Mouse (Mus musculus): ENCODE measurements around the gene Olfr1277. TPM values are rescaled to one million over a fixed set of nuclear protein-coding genes. Genes with fewer than 3 reads are reported as not detected.

Gene Olfr1277
- polyA plus RNA-seq (2015; fragmentation: Nextera tagmentation; extraction: Ambion mirVana): not detected in 2 replicates

DNA sequence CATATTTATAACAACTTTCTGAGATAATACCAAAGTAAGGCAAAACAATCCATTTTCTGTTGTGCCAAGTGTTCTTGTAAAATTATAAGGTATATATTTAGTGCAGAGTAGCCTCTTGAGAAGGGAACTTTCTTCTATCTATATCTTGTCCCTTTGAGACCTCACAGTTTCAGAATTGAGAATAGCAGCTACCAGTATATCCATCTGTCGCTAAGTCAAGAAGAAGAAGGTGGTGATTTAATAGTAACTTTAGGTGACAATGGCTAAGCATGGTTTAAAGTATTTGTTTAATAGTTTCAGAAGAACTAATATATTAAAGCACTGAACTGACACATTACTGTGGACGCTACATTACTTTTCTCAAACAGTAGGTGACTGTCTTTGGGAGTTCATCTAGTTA lies at the start of gene Olfr1277:
Olfr1277 (minus strand) TSS at position 101 of the 400 bp plus-strand sequence.
- WGBS: 84% methylated on average over 2 of the region's 2 CpGs
- ATAC-seq: no peak
- no peak within 1 kb of the TSS for H3K9ac ChIP-seq (replicated peaks)
- H3K4me1 ChIP-seq (replicated peaks): no peaks in the 10 kb centered on the region
- H3K36me3 ChIP-seq: no peaks in the 10 kb centered on the region
- no peaks in the 10 kb centered on the region for H3K9me3 ChIP-seq
- no peak within 1 kb of the TSS for H3K4me3 ChIP-seq (replicated peaks)
- no peak within 1 kb of the TSS for H3K4me2 ChIP-seq (replicated peaks)
- H3K27me3 ChIP-seq: no peaks in the 10 kb centered on the region
- no peak within 1 kb of the TSS for H3K27ac ChIP-seq

- Histone ChIP-seq H3K4me2 (replicated peaks) (no peak within 1 kb of the TSS), H3K27ac (no peak within 1 kb of the TSS), H3K36me3 (no peaks in the 10 kb centered on the region), H3K27me3 (no peaks in the 10 kb centered on the region), H3K9ac (replicated peaks) (no peak within 1 kb of the TSS), H3K4me3 (replicated peaks) (no peak within 1 kb of the TSS), H3K9me3 (no peaks in the 10 kb centered on the region), H3K4me1 (replicated peaks) (no peaks in the 10 kb centered on the region)
- no peak for ATAC-seq
Measured at GRCm38 (mm10) chr2:111313717-111314116, 39.8 kb upstream of the Olfr1277 start, which contains the start of gene Olfr1280. Olfr1280 (plus strand) TSS chr2:111314017.

DNA sequence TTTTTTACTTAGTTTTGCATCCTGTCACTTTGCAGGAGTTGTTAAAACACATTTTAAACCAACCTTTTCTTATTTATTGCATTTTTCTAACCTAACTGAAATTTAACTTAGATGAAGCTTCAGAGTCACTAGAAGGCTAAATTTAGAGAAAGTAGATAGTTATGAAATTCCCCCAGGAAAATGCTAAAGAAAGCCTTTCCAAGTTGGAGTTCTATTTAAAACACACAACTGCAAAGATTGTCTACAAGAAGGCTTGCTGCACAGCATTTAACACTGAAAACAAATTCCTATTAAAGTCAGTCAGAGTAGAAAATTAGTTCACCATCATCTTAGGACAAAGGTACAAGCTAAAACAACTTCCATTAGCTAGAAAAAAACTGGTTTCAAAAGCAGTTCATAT lies 26.5 kb upstream of the Olfr1277 start, which contains the start of gene Olfr1279:
Olfr1279 (plus strand) TSS at position 262 of the 400 bp plus-strand sequence.
- no peak within 1 kb of the TSS for H3K9ac ChIP-seq (replicated peaks)
- H3K4me1 ChIP-seq (replicated peaks): no peaks in the 10 kb centered on the region
- no peak within 1 kb of the TSS for H3K27ac ChIP-seq
- H3K4me2 ChIP-seq (replicated peaks): no peak within 1 kb of the TSS
- H3K27me3 ChIP-seq: no peaks in the 10 kb centered on the region
- ATAC-seq: no peak
- H3K9me3 ChIP-seq: no peaks in the 10 kb centered on the region
- no peak within 1 kb of the TSS for H3K4me3 ChIP-seq (replicated peaks)
- H3K36me3 ChIP-seq: no peaks in the 10 kb centered on the region

DNA sequence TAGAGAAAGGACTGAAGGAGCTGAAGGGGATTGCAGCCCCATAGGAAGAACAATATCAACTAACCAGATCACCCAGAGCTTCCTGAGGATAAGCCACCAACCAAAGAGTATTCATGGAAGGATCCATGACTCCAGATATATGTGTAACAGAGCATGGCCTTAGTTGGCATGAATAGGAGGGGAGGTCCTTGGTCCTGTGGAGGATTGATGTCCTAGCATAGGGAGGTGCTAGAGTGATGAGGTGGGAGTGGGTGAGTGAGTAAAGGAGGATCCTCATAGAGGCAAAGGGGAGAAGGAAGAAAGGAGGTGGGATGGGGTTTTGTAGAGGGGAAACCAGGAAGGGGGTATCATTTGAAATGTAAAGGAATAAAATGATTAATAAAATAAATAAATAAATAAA lies 24.6 kb upstream of the Olfr1277 start:
- H3K36me3 ChIP-seq: no peaks in the 10 kb centered on the region
- no peak overlapping the region for H3K4me2 ChIP-seq (replicated peaks)
- H3K4me3 ChIP-seq (replicated peaks): no peak overlapping the region
- no peaks in the 10 kb centered on the region for H3K27me3 ChIP-seq
- H3K9ac ChIP-seq (replicated peaks): no peak overlapping the region
- no peaks in the 10 kb centered on the region for H3K9me3 ChIP-seq
- no peaks in the 10 kb centered on the region for H3K4me1 ChIP-seq (replicated peaks)
- no peak for ATAC-seq
- no peak overlapping the region for H3K27ac ChIP-seq

GRCm38 (mm10) chr2:111289836-111290235 lies 15.9 kb upstream of the Olfr1277 start, which contains the start of gene Olfr1278:
Olfr1278 (plus strand) TSS chr2:111290136.
- Histone ChIP-seq H3K9me3 (no peaks in the 10 kb centered on the region), H3K9ac (replicated peaks) (no peak within 1 kb of the TSS), H3K4me3 (replicated peaks) (no peak within 1 kb of the TSS), H3K27me3 (no peaks in the 10 kb centered on the region), H3K4me1 (replicated peaks) (no peaks in the 10 kb centered on the region), H3K27ac (no peak within 1 kb of the TSS), H3K4me2 (replicated peaks) (no peak within 1 kb of the TSS), H3K36me3 (no peaks in the 10 kb centered on the region)
- ATAC-seq: no peak

DNA sequence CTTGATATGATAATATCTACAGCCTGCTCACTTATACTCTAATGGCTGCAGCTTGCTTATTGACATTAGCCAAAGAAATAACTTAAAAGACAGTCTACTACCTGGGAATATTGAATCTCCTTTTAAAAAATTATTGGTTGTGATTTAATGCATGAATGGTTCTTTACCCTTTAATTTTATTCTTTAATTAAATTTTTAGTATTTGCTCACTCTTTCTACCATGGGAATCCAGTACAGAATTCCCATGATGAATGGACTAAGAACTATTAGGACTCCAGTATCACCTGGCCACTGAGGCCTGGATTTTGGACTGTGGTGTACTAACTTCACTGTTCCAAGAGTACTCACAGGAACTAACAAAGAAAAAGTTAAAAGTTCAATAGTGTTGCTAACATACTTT lies 19.7 kb downstream of the Olfr1277 start, which contains the start of gene Olfr1276:
Olfr1276 (plus strand) TSS at position 301 of the 400 bp plus-strand sequence.
- H3K9ac ChIP-seq (replicated peaks): no peak within 1 kb of the TSS
- ATAC-seq: no peak
- H3K27me3 ChIP-seq: no peaks in the 10 kb centered on the region
- H3K36me3 ChIP-seq: no peaks in the 10 kb centered on the region
- no peaks in the 10 kb centered on the region for H3K9me3 ChIP-seq
- no peak within 1 kb of the TSS for H3K4me3 ChIP-seq (replicated peaks)
- H3K4me1 ChIP-seq (replicated peaks): no peaks in the 10 kb centered on the region
- H3K4me2 ChIP-seq (replicated peaks): no peak within 1 kb of the TSS
- no peak within 1 kb of the TSS for H3K27ac ChIP-seq

DNA sequence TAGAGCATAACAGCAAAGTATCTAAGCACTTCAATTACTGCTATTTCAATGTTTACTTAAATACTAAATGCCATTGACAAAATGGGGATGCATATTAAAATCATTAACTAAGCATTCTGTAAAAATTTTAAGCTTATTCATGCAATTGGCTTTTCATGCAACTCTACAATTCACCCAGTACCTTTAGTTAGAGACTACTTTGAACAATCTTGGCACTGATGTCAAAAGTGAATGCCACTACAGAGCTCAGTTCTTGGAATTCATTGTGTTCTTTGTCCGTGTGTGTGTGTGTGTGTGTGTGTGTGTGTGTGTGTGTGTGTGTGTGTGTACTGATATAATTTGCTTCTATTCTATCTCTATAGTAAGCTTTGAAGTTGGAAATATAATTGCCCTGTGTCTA lies 38.7 kb downstream of the Olfr1277 start, which contains the start of gene Olfr1275:
Olfr1275 (minus strand) TSS at position 101 of the 400 bp plus-strand sequence.
- Histone ChIP-seq H3K27me3 (no peaks in the 10 kb centered on the region), H3K36me3 (no peaks in the 10 kb centered on the region), H3K4me2 (replicated peaks) (no peak within 1 kb of the TSS), H3K4me3 (replicated peaks) (no peak within 1 kb of the TSS), H3K9me3 (no peaks in the 10 kb centered on the region), H3K27ac (no peak within 1 kb of the TSS), H3K9ac (replicated peaks) (no peak within 1 kb of the TSS), H3K4me1 (replicated peaks) (no peaks in the 10 kb centered on the region)
- ATAC-seq: no peak
- 82% methylated on average over 1 of the region's 1 CpGs for WGBS

- Histone ChIP-seq H3K27me3 (no peaks in the 10 kb centered on the region), H3K4me2 (replicated peaks) (no peak within 1 kb of the TSS), H3K36me3 (no peaks in the 10 kb centered on the region), H3K4me1 (replicated peaks) (no peaks in the 10 kb centered on the region), H3K4me3 (replicated peaks) (no peak within 1 kb of the TSS), H3K27ac (no peak within 1 kb of the TSS), H3K9me3 (no peaks in the 10 kb centered on the region), H3K9ac (replicated peaks) (no peak within 1 kb of the TSS)
- ATAC-seq: no peak
- 86% methylated on average over 6 of the region's 6 CpGs for WGBS
Measured at GRCm38 (mm10) chr2:111229502-111229901, 44.4 kb downstream of the Olfr1277 start, which contains the start of gene 4930430A15Rik. 4930430A15Rik (minus strand) TSS chr2:111229602.

Other genes starting within 250 kb of the Olfr1277 start
- not detected in 2 replicates for gene Gm13941, start 168.1 kb downstream of the Olfr1277 start, polyA plus RNA-seq (2015; fragmentation: Nextera tagmentation; extraction: Ambion mirVana)
- not detected in 2 replicates for gene Gm15130, start 121.2 kb downstream of the Olfr1277 start, polyA plus RNA-seq (2015; fragmentation: Nextera tagmentation; extraction: Ambion mirVana)
- not detected in 2 replicates for gene 4930430A15Rik, start 44.5 kb downstream of the Olfr1277 start, polyA plus RNA-seq (2015; fragmentation: Nextera tagmentation; extraction: Ambion mirVana)
- not detected in 2 replicates for gene Olfr1275, start 38.8 kb downstream of the Olfr1277 start, polyA plus RNA-seq (2015; fragmentation: Nextera tagmentation; extraction: Ambion mirVana)
- gene Olfr1276, start 19.6 kb downstream of the Olfr1277 start, polyA plus RNA-seq (2015; fragmentation: Nextera tagmentation; extraction: Ambion mirVana): not detected in 2 replicates
- gene Olfr1278, start 16.0 kb upstream of the Olfr1277 start, polyA plus RNA-seq (2015; fragmentation: Nextera tagmentation; extraction: Ambion mirVana): not detected in 2 replicates
- not detected in 2 replicates for gene Olfr1279, start 26.5 kb upstream of the Olfr1277 start, polyA plus RNA-seq (2015; fragmentation: Nextera tagmentation; extraction: Ambion mirVana)
- not detected in 2 replicates for gene Olfr1280, start 39.9 kb upstream of the Olfr1277 start, polyA plus RNA-seq (2015; fragmentation: Nextera tagmentation; extraction: Ambion mirVana)
- not detected in 2 replicates for gene Olfr1281, start 52.4 kb upstream of the Olfr1277 start, polyA plus RNA-seq (2015; fragmentation: Nextera tagmentation; extraction: Ambion mirVana)
- gene Olfr1282, start 62.0 kb upstream of the Olfr1277 start, polyA plus RNA-seq (2015; fragmentation: Nextera tagmentation; extraction: Ambion mirVana): not detected in 2 replicates
- not detected in 2 replicates for gene Olfr1283, start 92.7 kb upstream of the Olfr1277 start, polyA plus RNA-seq (2015; fragmentation: Nextera tagmentation; extraction: Ambion mirVana)
- gene Olfr1284, start 101.4 kb upstream of the Olfr1277 start, polyA plus RNA-seq (2015; fragmentation: Nextera tagmentation; extraction: Ambion mirVana): not detected in 2 replicates
- not detected in 2 replicates for gene Olfr1286, start 149.0 kb upstream of the Olfr1277 start, polyA plus RNA-seq (2015; fragmentation: Nextera tagmentation; extraction: Ambion mirVana)
- not detected in 2 replicates for gene Olfr1287, start 175.0 kb upstream of the Olfr1277 start, polyA plus RNA-seq (2015; fragmentation: Nextera tagmentation; extraction: Ambion mirVana)
- not detected in 2 replicates for gene Olfr1288, start 200.0 kb upstream of the Olfr1277 start, polyA plus RNA-seq (2015; fragmentation: Nextera tagmentation; extraction: Ambion mirVana)
- gene Olfr1289, start 206.7 kb upstream of the Olfr1277 start, polyA plus RNA-seq (2015; fragmentation: Nextera tagmentation; extraction: Ambion mirVana): not detected in 2 replicates
- gene Olfr1290, start 219.7 kb upstream of the Olfr1277 start, polyA plus RNA-seq (2015; fragmentation: Nextera tagmentation; extraction: Ambion mirVana): not detected in 2 replicates
- not detected in 2 replicates for gene Olfr1291-ps1, start 223.1 kb upstream of the Olfr1277 start, polyA plus RNA-seq (2015; fragmentation: Nextera tagmentation; extraction: Ambion mirVana)

All from midbrain, embryonic 13.5 days (tissue).